Mouse (Mus musculus) G1E (cell line): ENCODE data around the gene Dppa1.

ENCODE experiments used
- CTCF ChIP-seq: IDR thresholded peaks from 2 replicates; pipeline ENCODE4 v1.5.1; 2012; ENCODE audit warnings: low read depth, low read length, inconsistent platforms, mixed read lengths
- GATA1 ChIP-seq: IDR thresholded peaks from 2 replicates; pipeline ENCODE4 v1.6.1; 2012; ENCODE audit warnings: borderline replicate concordance, low read length, inconsistent platforms, mixed read lengths
- TAL1 ChIP-seq: conservative IDR thresholded peaks from 2 replicates; pipeline ENCODE4 v1.6.1; 2012; ENCODE audit warnings: low read depth, low read length, inconsistent platforms, mixed read lengths

DNA sequence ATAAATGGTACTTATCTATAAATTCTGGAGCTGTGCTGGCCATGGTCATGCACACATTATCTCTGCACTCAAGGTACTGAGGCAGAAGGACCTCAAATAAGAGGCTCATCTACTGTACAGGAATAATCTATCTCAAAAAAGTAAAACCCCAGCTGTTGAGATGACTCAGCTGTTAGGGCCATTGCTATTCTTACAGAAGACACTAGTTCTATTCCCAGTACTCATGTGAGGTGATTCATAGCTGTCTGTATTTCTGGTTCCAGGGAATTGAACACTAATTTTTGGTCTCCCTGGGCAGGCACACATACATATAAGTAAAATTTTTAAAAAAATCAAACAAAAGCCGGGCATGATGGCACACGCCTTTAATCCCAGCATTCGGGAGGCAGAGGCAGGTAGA, 38.0 kb upstream of the Dppa1 start:
- TF ChIP-seq CTCF = no peak
- no peak for TF ChIP-seq GATA1
- no peak for TF ChIP-seq TAL1
